Mouse (Mus musculus): ENCODE data around the gene Sft2d2. TPM values are rescaled to one million over a fixed set of nuclear protein-coding genes. Genes with fewer than 3 reads are reported as not detected.

Sft2d2 gene
- total and polyA plus RNA-seq, 3 experiments = 26.0 to 31.6 (median 27.2) TPM

DNA sequence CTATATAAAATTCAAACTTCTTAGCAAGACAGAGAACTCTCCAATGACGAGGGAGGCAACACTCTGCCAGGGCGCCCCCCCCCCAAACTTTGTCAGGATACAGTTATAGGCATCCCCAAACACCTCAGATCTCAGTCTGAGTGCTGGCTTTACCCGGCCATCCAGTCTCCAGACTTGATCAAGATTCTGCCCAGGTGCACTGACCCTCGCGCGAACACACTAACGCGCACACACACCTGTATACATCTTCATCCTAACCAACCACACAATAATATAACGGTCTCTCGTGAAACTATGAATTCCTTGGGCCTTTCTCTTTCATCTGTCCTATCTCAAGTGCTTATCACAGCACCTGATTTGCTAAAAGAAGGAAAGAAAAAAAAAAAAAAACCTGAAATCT, 41.6 kb upstream of the Sft2d2 start:
- Histone ChIP-seq H3K4me1 (ENCODE audit: control insufficient read depth in 1 of 2, insufficient read depth in 2 of 2) (peaks cover 6 to 24% of the 10 kb centered on the region in 2 experiments; a peak in 3 of 4 replicates), H3K4me3 (replicated peaks in 1 of 3; ENCODE audit: low read depth in 2 of 3, low read length in 2 of 3, poor library complexity in 1 of 3) (peak overlapping the region; percentile 82 to 89 (median 89)), H3K27me3 (replicated peaks) (no peaks in the 10 kb centered on the region), H3K27ac (ENCODE audit: insufficient read depth, low read depth) (no peak overlapping the region), H3K79me2 (replicated peaks; ENCODE audit: control insufficient read depth, extremely low read depth, insufficient read depth, poor library complexity, severe bottlenecking) (peaks cover 32% of the 10 kb centered on the region), H3K4me2 (ENCODE audit: insufficient read depth, low read depth, poor library complexity, severe bottlenecking) (peak overlapping the region; percentile 87), H3K36me3 (replicated peaks in 1 of 2; ENCODE audit: control insufficient read depth in 1 of 2, insufficient read depth in 1 of 2, low read length in 1 of 2) (peaks cover 0 to 2% of the 10 kb centered on the region in 2 experiments), H3K9ac (ENCODE audit: insufficient read depth, low read depth) (peak overlapping the region; percentile 82), H3K9me3 (replicated peaks; ENCODE audit: low read length) (no peaks in the 10 kb centered on the region)
- TF ChIP-seq SMC3 (IDR thresholded peaks at IDR 0.05; ENCODE audit: low read depth, low read length) (no peak), RAD21 (IDR thresholded peaks at IDR 0.05; ENCODE audit: low read depth, low read length) (no peak), BHLHE40 (IDR thresholded peaks at IDR 0.05; ENCODE audit: low read depth, low read length) (no peak), CHD1 (IDR thresholded peaks at IDR 0.05; ENCODE audit: low read depth, low read length) (no peak), USF2 (conservative IDR thresholded peaks at IDR 0.05; ENCODE audit: low read depth, low read length) (no peak), SIN3A (IDR thresholded peaks at IDR 0.05; ENCODE audit: low read length) (no peak), NELFE (IDR thresholded peaks at IDR 0.05; ENCODE audit: low read depth, low read length) (no peak), CTCF (conservative IDR thresholded peaks at IDR 0.05 in 1 of 2, IDR thresholded peaks at IDR 0.05 in 1 of 2; ENCODE audit: low read depth in 2 of 2, low read length in 2 of 2) (no peak), MYC (IDR thresholded peaks at IDR 0.05; ENCODE audit: low read depth, low read length) (no peak), PAX5 (IDR thresholded peaks at IDR 0.05; ENCODE audit: low read length) (no peak), JUND (conservative IDR thresholded peaks at IDR 0.05; ENCODE audit: low read depth, low read length) (no peak), POLR2A (IDR thresholded peaks at IDR 0.05; ENCODE audit: low read depth, low read length) (no peak), POLR2AphosphoS2 (IDR thresholded peaks at IDR 0.05; ENCODE audit: low read depth, low read length) (no peak), GABPA (IDR thresholded peaks at IDR 0.05; ENCODE audit: insufficient replicate concordance, low read depth, low read length) (no peak), ETS1 (conservative IDR thresholded peaks at IDR 0.05; ENCODE audit: low read depth, low read length) (no peak)
- in situ Hi-C loops (cut with MboI; ENCODE audit: low pct_ligation_motif_present, low pct_unique_long_range_greater_than_20kb, low sequenced_read_pairs) = no loop called here
- no peak for DNase-seq (ENCODE audit: extremely low read depth)
- dilution Hi-C loops (cut with MboI; ENCODE audit: extremely low pct_ligation_motif_present, extremely low pct_unique_long_range_greater_than_20kb, low sequenced_read_pairs) = no loop called here

- no peak overlapping the region for H3K4me2 ChIP-seq (ENCODE audit: insufficient read depth, low read depth, poor library complexity, severe bottlenecking)
- no peak for TF ChIP-seq MYC (IDR thresholded peaks at IDR 0.05; ENCODE audit: low read depth, low read length)
- no peak for TF ChIP-seq JUN (IDR thresholded peaks at IDR 0.05; ENCODE audit: insufficient read depth, low read depth, low read length)
- no peak for TF ChIP-seq POLR2AphosphoS2 (IDR thresholded peaks at IDR 0.05; ENCODE audit: low read depth, low read length)
- no peak for TF ChIP-seq KAT2A (IDR thresholded peaks at IDR 0.05; ENCODE audit: insufficient replicate concordance, low read length)
- no peak for TF ChIP-seq USF2 (conservative IDR thresholded peaks at IDR 0.05; ENCODE audit: low read depth, low read length)
- TF ChIP-seq USF1 (IDR thresholded peaks at IDR 0.05; ENCODE audit: low read depth, low read length) = no peak
- no peak for TF ChIP-seq BHLHE40 (IDR thresholded peaks at IDR 0.05; ENCODE audit: low read depth, low read length)
- no peak for TF ChIP-seq ETS1 (conservative IDR thresholded peaks at IDR 0.05; ENCODE audit: low read depth, low read length)
- TF ChIP-seq ZC3H11A (IDR thresholded peaks at IDR 0.05; ENCODE audit: low read depth, low read length) = no peak
- no peak for TF ChIP-seq ZKSCAN1 (IDR thresholded peaks at IDR 0.05; ENCODE audit: borderline replicate concordance, low read depth, low read length)
- TF ChIP-seq HCFC1 (IDR thresholded peaks at IDR 0.05; ENCODE audit: low read depth, low read length) = no peak
- H3K79me2 ChIP-seq (replicated peaks; ENCODE audit: control insufficient read depth, extremely low read depth, insufficient read depth, poor library complexity, severe bottlenecking) = peaks cover 34% of the 10 kb centered on the region
- H3K27ac ChIP-seq (ENCODE audit: insufficient read depth, low read depth) = no peak overlapping the region
- H3K27me3 ChIP-seq (replicated peaks) = no peaks in the 10 kb centered on the region
- no peak for DNase-seq (ENCODE audit: extremely low read depth)
- H3K9me3 ChIP-seq (replicated peaks; ENCODE audit: low read length) = no peaks in the 10 kb centered on the region
- peaks cover 6 to 24% of the 10 kb centered on the region in 2 experiments; a peak in 3 of 4 replicates for H3K4me1 ChIP-seq (ENCODE audit: control insufficient read depth in 1 of 2, insufficient read depth in 2 of 2)
- in situ Hi-C loops (cut with MboI; ENCODE audit: low pct_ligation_motif_present, low pct_unique_long_range_greater_than_20kb, low sequenced_read_pairs) = no loop called here
- peaks cover 2 to 7% of the 10 kb centered on the region in 2 experiments for H3K36me3 ChIP-seq (replicated peaks in 1 of 2; ENCODE audit: control insufficient read depth in 1 of 2, insufficient read depth in 1 of 2, low read length in 1 of 2)
- dilution Hi-C loops (cut with MboI; ENCODE audit: extremely low pct_ligation_motif_present, extremely low pct_unique_long_range_greater_than_20kb, low sequenced_read_pairs) = no loop called here
- H3K4me3 ChIP-seq (replicated peaks in 1 of 3; ENCODE audit: low read depth in 2 of 3, low read length in 2 of 3, poor library complexity in 1 of 3) = no peak overlapping the region
- H3K9ac ChIP-seq (ENCODE audit: insufficient read depth, low read depth) = peak overlapping the region; percentile 19; the same call in 1 of the 2 replicates
Measured at GRCm38 (mm10) chr1:165233806-165234205, 39.6 kb upstream of the Sft2d2 start.
